Mouse (Mus musculus) G1E (cell line): ENCODE data around the gene Il16.

Experiments used
- CTCF ChIP-seq: IDR thresholded peaks from 2 replicates; pipeline ENCODE4 v1.5.1; 2012; ENCODE audit warnings: low read depth, low read length, inconsistent platforms, mixed read lengths
- GATA1 ChIP-seq: IDR thresholded peaks from 2 replicates; pipeline ENCODE4 v1.6.1; 2012; ENCODE audit warnings: borderline replicate concordance, low read length, inconsistent platforms, mixed read lengths
- POLR2AphosphoS5 ChIP-seq: IDR thresholded peaks from 2 replicates; pipeline ENCODE4 v1.6.1; 2012; ENCODE audit warnings: low read depth, low read length, inconsistent platforms; ENCODE audit not compliant: insufficient replicate concordance
- TAL1 ChIP-seq: conservative IDR thresholded peaks from 2 replicates; pipeline ENCODE4 v1.6.1; 2012; ENCODE audit warnings: low read depth, low read length, inconsistent platforms, mixed read lengths

DNA sequence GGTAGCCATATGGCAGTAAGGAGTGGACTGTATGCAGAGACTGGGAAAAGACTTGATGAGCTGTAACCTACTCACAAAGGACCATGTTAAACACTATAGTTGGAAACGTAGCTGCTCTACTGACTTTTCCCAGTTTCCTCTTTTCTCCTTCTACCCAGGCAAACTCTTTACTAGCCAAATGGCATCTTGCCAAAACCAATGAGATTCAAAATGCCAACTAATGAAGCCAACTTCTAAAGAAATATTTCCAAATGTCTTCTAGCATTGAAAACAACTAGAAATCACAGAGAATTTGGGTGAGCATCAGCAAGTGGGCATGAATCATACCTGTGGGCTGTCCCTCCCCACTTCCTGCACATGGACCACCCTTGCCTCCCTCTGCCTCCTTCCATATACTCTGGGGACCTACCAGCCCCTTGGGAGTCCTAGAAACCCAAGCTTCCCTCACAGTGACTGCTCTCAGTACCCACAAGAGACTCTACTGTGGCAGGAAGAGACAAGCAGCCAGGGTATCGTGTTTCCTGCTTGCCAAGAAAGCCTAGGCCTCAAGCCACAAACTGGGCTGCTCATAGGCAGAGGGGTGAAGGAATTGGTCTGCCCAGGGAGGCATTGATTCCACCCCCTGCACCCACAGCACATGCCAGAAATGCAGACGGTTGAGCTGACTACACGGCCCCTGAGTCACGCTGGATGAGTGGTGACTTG lies 28.4 kb downstream of the Il16 start:
- TF ChIP-seq CTCF (no peak), TAL1 (no peak), GATA1 (no peak), POLR2AphosphoS5 (no peak)
